Mouse (Mus musculus): ENCODE measurements around the gene Pzp. TPM values are rescaled to one million over a fixed set of nuclear protein-coding genes. Genes with fewer than 3 reads are reported as not detected.

Pzp gene
- polyA plus RNA-seq, 1 experiment from 2014 or later = not detected

Other genes starting within 250 kb of the Pzp start
- gene Tead4, start 225.9 kb downstream of the Pzp start, polyA plus RNA-seq (2014; fragmentation: Nextera tagmentation; extraction: Ambion mirVana) = 0.18 and 0.37 TPM in 2 replicates
- gene Tulp3, start 170.9 kb downstream of the Pzp start, polyA plus RNA-seq (2014; fragmentation: Nextera tagmentation; extraction: Ambion mirVana) = 10.4 and 11.5 TPM in 2 replicates
- 128 and 131 TPM in 2 replicates for gene Rhno1, start 163.8 kb downstream of the Pzp start, polyA plus RNA-seq (2014; fragmentation: Nextera tagmentation; extraction: Ambion mirVana)
- 18.4 and 21.5 TPM in 2 replicates for gene Foxm1, start 163.8 kb downstream of the Pzp start, polyA plus RNA-seq (2014; fragmentation: Nextera tagmentation; extraction: Ambion mirVana)
- gene Tex52, start 151.3 kb downstream of the Pzp start, polyA plus RNA-seq (2014; fragmentation: Nextera tagmentation; extraction: Ambion mirVana) = 0.32 and 0.61 TPM in 2 replicates
- gene Gm44596, start 151.2 kb downstream of the Pzp start, polyA plus RNA-seq (2014; fragmentation: Nextera tagmentation; extraction: Ambion mirVana) = not detected in 2 replicates
- 4.7 TPM in 2 replicates for gene Nrip2, start 127.4 kb downstream of the Pzp start, polyA plus RNA-seq (2014; fragmentation: Nextera tagmentation; extraction: Ambion mirVana)
- 28.0 and 32.1 TPM in 2 replicates for gene Itfg2, start 101.8 kb downstream of the Pzp start, polyA plus RNA-seq (2014; fragmentation: Nextera tagmentation; extraction: Ambion mirVana)
- 366 and 400 TPM in 2 replicates for gene Fkbp4, start 88.0 kb downstream of the Pzp start, polyA plus RNA-seq (2014; fragmentation: Nextera tagmentation; extraction: Ambion mirVana)
- gene A2ml1, start 54.9 kb upstream of the Pzp start, polyA plus RNA-seq (2014; fragmentation: Nextera tagmentation; extraction: Ambion mirVana) = 2.8 and 3.3 TPM in 2 replicates
- gene Klrb1a, start 96.8 kb upstream of the Pzp start, polyA plus RNA-seq (2014; fragmentation: Nextera tagmentation; extraction: Ambion mirVana) = not detected in 2 replicates
- gene Clec2h, start 135.7 kb upstream of the Pzp start, polyA plus RNA-seq (2014; fragmentation: Nextera tagmentation; extraction: Ambion mirVana) = not detected in 2 replicates
- not detected in 2 replicates for gene Klrb1, start 196.3 kb upstream of the Pzp start, polyA plus RNA-seq (2014; fragmentation: Nextera tagmentation; extraction: Ambion mirVana)

Data from forebrain, embryonic 14.5 days (tissue).